Comparison of ENCODE assay signal across 27 mouse cellular contexts in the genomic region with DNA sequence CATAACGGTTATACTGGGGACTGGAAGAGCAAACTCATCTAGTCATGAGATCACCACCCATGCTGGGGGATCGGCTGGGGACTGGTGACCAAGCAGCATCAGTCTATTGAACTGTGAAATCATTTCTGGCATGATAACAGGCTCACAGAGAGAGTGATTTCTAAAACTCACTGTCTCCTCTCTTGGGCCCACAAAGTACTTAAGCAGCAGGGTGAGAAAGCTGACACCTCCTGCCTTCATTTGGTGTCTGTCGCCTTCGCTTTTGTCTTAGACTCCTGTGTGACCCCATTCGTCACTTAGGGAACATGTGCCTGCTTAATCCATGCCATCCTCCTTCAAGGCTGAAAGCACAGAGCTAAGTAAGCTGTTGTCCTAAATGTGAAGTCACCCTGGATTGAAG.
"Had no signal": no experiment of that assay in that cellular context is flagged by ENCODE, and none has a peak within 500 bp of the region (broad histone marks: within the 10 kb centered on the region; RNA-seq: fewer than 3 reads in every experiment).

No protein-coding gene starts in this region.

- H3K36me3 ChIP-seq: limb, embryonic 10.5 days; limb, embryonic 12.5 days; limb, embryonic 13.5 days; limb, embryonic 15.5 days; liver, embryonic 12.5 days; liver, embryonic 13.5 days; liver, embryonic 15.5 days; lung, embryonic 15.5 days; midbrain, embryonic 10.5 days; midbrain, embryonic 12.5 days; midbrain, embryonic 13.5 days; midbrain, embryonic 15.5 days had no signal

- DNase-seq: left cerebral cortex, postnatal 4 days; liver; liver, embryonic 13.5 days; liver, postnatal 0 days; lung, adult 18-20 months; lung, adult 2 months; lung, embryonic 14.5 days; lung, postnatal 10 days; lung, postnatal 14 days; lung, postnatal 36 days; lung, postnatal 4 days; midbrain, embryonic 14.5 days had no signal

- H3K27ac ChIP-seq: limb, embryonic 10.5 days; limb, embryonic 12.5 days; limb, embryonic 13.5 days; limb, embryonic 15.5 days; liver, embryonic 12.5 days; liver, embryonic 13.5 days; liver, embryonic 14.5 days; liver, embryonic 15.5 days; lung, embryonic 15.5 days; macrophage; midbrain, embryonic 10.5 days; midbrain, embryonic 12.5 days; midbrain, embryonic 13.5 days; midbrain, embryonic 15.5 days had no signal

- H3K27me3 ChIP-seq: limb, embryonic 12.5 days; limb, embryonic 13.5 days; limb, embryonic 15.5 days; lung, embryonic 15.5 days; midbrain, embryonic 13.5 days had no signal

- H3K4me3 ChIP-seq: limb, embryonic 10.5 days; limb, embryonic 12.5 days; limb, embryonic 13.5 days; limb, embryonic 15.5 days; liver, embryonic 12.5 days; liver, embryonic 13.5 days; liver, embryonic 15.5 days; lung, embryonic 15.5 days; megakaryocyte, embryonic 14.5 days; midbrain, embryonic 10.5 days; midbrain, embryonic 12.5 days; midbrain, embryonic 13.5 days; midbrain, embryonic 15.5 days; myocyte had no signal

- H3K4me1 ChIP-seq: liver, embryonic 12.5 days; liver, embryonic 13.5 days; liver, embryonic 15.5 days; lung, embryonic 15.5 days; megakaryocyte, embryonic 14.5 days; midbrain, embryonic 15.5 days had no signal
